Mouse (Mus musculus) lung, postnatal 0 days (tissue): ENCODE measurements around the gene Ass1. TPM values are rescaled to one million over a fixed set of nuclear protein-coding genes. Genes with fewer than 3 reads are reported as not detected.
A peak's percentile ranks its signal among the peaks of the same experiment; 100 is the strongest.

Experiments used
- ATAC-seq: fragments of 200-750 bp; cut with Nextera tagmentation; 2 replicates; pipeline ENCODE4 v1.8.0; 2017; ENCODE audit warnings: moderate library complexity
- DNase-seq: peaks from one replicate; pipeline ENCODE4 v3.0.0-alpha.2; 2016; ENCODE audit warnings: low spot score
- H3K27ac ChIP-seq: fragments of 300-500 bp; sonication (generic); 2 replicates; pipeline ENCODE4 v1.5.1; 2014; ENCODE audit warnings: antibody characterized with exemption, mild to moderate bottlenecking, low read length, mixed read lengths
- H3K27me3 ChIP-seq: fragments of 300-500 bp; sonication (generic); replicated peaks from 2 replicates; pipeline ENCODE4 v1.6.1; 2014; ENCODE audit warnings: low read length, mixed read lengths; ENCODE audit not compliant: insufficient read depth
- H3K36me3 ChIP-seq: fragments of 300-500 bp; sonication (generic); 2 replicates; pipeline ENCODE4 v1.6.1; 2014; ENCODE audit warnings: low read length, mixed read lengths; ENCODE audit not compliant: insufficient read depth
- H3K4me1 ChIP-seq: fragments of 300-500 bp; sonication (generic); 2 replicates; pipeline ENCODE4 v1.6.1; 2014; ENCODE audit warnings: antibody characterized with exemption, low read depth, low read length, mixed read lengths; ENCODE audit not compliant: insufficient read depth
- H3K4me2 ChIP-seq: fragments of 300-500 bp; sonication (generic); replicated peaks from 2 replicates; pipeline ENCODE4 v1.6.1; 2014; ENCODE audit warnings: low read depth, mild to moderate bottlenecking, low read length, moderate library complexity, mixed read lengths
- H3K4me3 ChIP-seq: fragments of 300-500 bp; sonication (generic); 2 replicates; pipeline ENCODE4 v1.5.1; 2014; ENCODE audit warnings: low read depth, low read length
- H3K9ac ChIP-seq: fragments of 300-500 bp; sonication (generic); replicated peaks from 2 replicates; pipeline ENCODE4 v1.6.1; 2014; ENCODE audit warnings: low read depth, mild to moderate bottlenecking
- H3K9me3 ChIP-seq: fragments of 300-500 bp; sonication (generic); 2 replicates; pipeline ENCODE4 v1.6.1; 2016; ENCODE audit warnings: low read length, mixed read lengths
- CTCF ChIP-seq: IDR thresholded peaks from 2 replicates; pipeline ENCODE4 v1.5.1; 2016; ENCODE audit warnings: antibody characterized with exemption, mild to moderate bottlenecking
- EP300 ChIP-seq: IDR thresholded peaks from 2 replicates; pipeline ENCODE4 v1.6.1; 2016; ENCODE audit warnings: antibody characterized with exemption, mild to moderate bottlenecking, control low read depth
- WGBS: fragments of 180-500 bp; shearing (Covaris S2); extraction: QIAGEN DNeasy Blood & Tissue Kit; methylation state at CpG from one replicate; pipeline ENCODE4 v1.1.7; 2014; 5-methylcytosine and 5-hydroxymethylcytosine counted together
- polyA plus RNA-seq: library from polyadenylated mRNA; unstranded; fragments of >200 nt; fragmentation: Nextera tagmentation; extraction: Ambion mirVana; gene quantifications from 2 replicates; pipeline ENCODE4 v1.2.1, GENCODE M21; 2015

Ass1 gene
- polyA plus RNA-seq, 1 experiment from 2014 or later: 27.0 TPM

DNA sequence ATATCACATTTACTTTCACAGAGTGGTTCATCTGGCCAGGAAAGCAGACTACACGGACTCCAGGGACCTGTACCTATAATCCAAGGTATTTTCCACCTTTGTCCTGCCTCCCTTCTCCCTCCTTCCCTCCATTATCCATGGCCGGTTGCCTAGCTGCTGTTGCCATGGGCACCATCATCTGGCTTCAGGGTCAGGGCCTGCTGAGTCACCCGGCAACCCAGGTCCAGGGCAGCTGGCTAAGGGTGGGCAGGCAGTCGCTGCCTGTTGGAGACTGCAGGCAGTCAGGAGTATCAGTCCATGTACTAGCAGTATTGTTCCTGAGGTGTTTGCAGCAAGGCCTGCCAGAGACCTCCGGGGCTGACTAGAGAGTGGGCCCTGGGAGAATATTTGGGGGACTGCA, 4.7 kb downstream of the Ass1 start:
- no peak for ATAC-seq
- 46% methylated on average over 5 of the region's 5 CpGs for WGBS

DNA sequence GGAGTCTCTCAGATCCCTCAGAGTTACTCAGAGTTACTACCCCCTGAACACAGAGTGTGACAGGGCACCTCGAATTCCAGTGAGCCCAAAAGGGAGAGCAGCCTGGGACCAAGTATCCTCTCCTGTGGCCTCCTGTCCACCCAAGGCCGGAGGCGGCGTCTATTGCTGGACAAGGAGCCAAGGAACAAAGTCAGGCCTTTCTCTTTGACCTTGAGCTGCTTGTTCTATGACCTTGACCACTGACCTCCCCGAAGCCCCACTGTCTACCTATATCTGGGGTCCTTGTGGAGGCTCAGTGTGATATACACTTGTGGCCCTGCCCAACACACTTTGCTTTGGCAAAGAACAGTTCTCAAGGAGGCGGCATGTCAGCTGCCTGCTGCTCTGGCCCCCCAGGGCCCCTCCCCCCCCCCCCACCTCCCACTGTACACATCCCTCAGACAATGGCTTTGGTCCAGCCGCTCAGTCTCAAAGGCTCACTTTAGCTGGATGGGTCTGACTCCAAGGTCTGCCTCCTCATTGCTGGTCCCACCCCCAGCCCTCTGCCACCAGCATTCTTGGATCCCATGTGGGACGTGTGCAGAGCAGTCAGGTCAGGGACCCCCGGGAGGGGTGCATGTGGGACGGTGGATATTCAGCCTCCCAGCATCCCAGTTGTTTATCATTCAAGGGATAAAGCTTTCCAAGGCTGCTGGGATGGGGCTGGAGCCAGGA, 6.3 kb downstream of the Ass1 start:
- H3K4me3 ChIP-seq: no peak overlapping the region
- no peaks in the 10 kb centered on the region for H3K4me1 ChIP-seq
- no peak overlapping the region for H3K27ac ChIP-seq
- H3K36me3 ChIP-seq: 0 out of 2 replicates have a peak, but pooled peaks cover 4% of the 10 kb centered on the region
- no peak for DNase-seq
- TF ChIP-seq EP300: no peak
- no peak for TF ChIP-seq CTCF
- H3K9me3 ChIP-seq: no peaks in the 10 kb centered on the region
- no peaks in the 10 kb centered on the region for H3K27me3 ChIP-seq
- H3K4me2 ChIP-seq: no peak overlapping the region
- 65% methylated on average over 10 of the region's 10 CpGs for WGBS
- no peak overlapping the region for H3K9ac ChIP-seq
- no peak for ATAC-seq

More for the DNA sequence above, 4.7 kb downstream of the Ass1 start:
- Histone ChIP-seq H3K4me1 (no peaks in the 10 kb centered on the region; the same call in 1 of the 2 replicates), H3K27ac (no peak overlapping the region), H3K4me2 (no peak overlapping the region), H3K4me3 (no peak overlapping the region), H3K9ac (no peak overlapping the region), H3K36me3 (0 out of 2 replicates have a peak, but pooled peaks cover 4% of the 10 kb centered on the region), H3K9me3 (no peaks in the 10 kb centered on the region), H3K27me3 (no peaks in the 10 kb centered on the region)
- TF ChIP-seq CTCF: no peak
- TF ChIP-seq EP300: no peak
- DNase-seq: no peak

DNA sequence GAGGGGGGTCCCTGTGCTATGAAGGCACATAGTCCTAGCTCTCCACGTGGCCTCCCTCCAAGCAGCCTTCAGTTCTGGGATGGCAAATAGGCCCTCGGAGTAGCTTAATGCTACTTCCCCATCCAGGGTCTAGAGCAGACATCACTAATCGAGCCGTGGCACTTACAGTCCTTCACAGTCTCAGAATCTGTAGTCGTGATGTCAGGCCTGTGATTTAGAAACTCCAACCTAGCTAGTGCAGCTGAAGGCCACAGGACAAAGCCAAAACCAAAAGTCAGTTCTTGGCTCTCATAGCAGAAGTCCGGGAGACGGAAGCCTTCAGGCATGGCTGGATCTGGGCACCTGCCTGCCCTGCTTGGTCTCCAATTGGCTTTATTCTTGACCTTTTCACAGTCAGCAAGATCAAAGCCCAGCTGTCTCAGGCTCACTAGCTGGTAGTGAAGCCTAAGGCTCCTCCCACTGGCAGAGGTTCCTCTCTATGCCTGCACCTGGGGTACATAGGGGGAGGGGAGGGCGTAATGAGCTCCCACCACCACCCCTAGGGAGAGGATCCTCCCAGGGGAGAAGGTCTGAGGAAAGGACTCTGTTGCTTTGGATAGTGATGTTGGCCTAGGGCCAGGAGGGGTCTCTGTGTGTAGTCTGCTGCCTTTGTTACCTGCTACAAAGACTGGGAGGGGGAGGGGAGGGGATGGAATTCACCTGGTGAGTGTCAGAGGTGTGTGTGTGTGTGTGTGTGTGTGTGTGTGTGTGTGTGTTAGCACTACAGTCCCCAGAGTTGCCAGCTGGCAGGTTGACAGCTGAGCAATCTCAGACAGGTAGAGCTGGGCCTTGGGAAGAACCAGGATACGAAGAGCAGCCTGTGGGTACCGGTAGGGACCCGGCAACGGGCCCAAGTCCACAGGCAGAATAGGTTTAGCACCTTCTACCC, 7.5 kb downstream of the Ass1 start:
- Histone ChIP-seq H3K27ac (no peak overlapping the region), H3K36me3 (0 out of 2 replicates have a peak, but pooled peaks cover 4% of the 10 kb centered on the region), H3K9ac (no peak overlapping the region), H3K9me3 (no peaks in the 10 kb centered on the region), H3K27me3 (no peaks in the 10 kb centered on the region), H3K4me1 (no peaks in the 10 kb centered on the region), H3K4me3 (no peak overlapping the region), H3K4me2 (no peak overlapping the region)
- TF ChIP-seq CTCF (no peak), EP300 (no peak)
- 76% methylated on average over 12 of the region's 12 CpGs for WGBS
- ATAC-seq (no peak), DNase-seq (no peak)

DNA sequence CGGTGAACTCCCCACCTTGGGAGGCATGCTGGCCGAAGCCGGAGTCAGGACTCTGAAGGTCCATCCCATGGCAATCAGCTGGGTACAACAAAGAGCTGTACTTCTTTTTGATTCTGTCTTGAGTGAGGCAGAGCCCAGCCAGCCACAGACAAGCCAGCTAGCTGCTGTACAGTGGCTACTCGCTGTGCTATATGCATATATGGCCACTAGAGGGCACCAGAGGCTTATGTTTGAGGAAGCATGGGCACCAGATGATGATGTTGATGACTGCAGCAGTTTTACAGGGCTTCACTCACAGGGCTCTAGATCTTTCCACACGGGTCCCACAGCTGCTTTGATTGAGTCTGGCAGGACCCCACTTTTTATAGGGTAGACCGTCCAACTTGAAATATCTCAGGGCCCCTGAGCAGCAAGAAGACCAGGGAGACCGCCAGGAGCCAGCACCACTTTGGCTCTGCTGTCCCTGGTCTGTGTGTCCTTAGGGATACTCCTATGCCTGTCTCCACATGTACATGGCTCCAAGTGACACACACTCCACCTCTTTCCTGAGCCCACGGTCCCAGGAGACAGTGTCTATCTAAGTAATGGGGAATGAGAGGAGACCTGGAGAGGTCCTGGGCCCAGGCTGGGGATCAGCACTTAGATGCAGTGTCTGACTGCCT, 13.0 kb downstream of the Ass1 start:
- no peak for TF ChIP-seq EP300
- peak; percentile 98 for TF ChIP-seq CTCF
- peak; percentile 82 for ATAC-seq
- Histone ChIP-seq H3K27ac (no peak overlapping the region), H3K4me2 (no peak overlapping the region), H3K36me3 (no peaks in the 10 kb centered on the region), H3K9me3 (no peaks in the 10 kb centered on the region), H3K9ac (no peak overlapping the region), H3K4me1 (no peaks in the 10 kb centered on the region), H3K4me3 (no peak overlapping the region), H3K27me3 (no peaks in the 10 kb centered on the region)
- 31% methylated on average over 8 of the region's 8 CpGs for WGBS
- DNase-seq: peak; percentile 92

DNA sequence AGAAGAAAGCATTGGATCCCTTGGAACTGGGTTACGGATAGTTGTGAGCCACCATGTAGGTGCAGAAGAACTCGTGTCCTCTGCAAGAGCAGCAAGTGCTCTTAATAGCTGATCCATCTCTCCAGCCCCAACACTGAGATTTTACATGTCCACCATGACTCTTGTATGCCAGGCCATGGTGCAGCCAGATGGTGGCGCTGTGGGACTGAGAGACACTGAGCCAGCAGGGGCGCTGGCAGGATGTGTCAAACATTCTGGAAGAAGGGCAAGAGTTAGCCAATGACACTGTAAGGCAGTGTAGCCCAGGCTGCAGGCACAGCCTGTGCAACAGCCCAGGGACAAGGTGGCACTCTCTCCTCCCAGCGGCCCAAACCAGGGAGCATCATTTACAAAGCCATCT, 14.2 kb downstream of the Ass1 start:
- DNase-seq: peak; percentile 70
- no peak overlapping the region for H3K27ac ChIP-seq
- TF ChIP-seq EP300: no peak
- peak; percentile 95 for TF ChIP-seq CTCF
- no peak overlapping the region for H3K4me2 ChIP-seq
- H3K9me3 ChIP-seq: no peaks in the 10 kb centered on the region
- ATAC-seq: 0 out of 2 replicates have a peak, but pooled peaks have one; percentile 16
- no peak overlapping the region for H3K9ac ChIP-seq
- H3K4me3 ChIP-seq: no peak overlapping the region
- H3K36me3 ChIP-seq: no peaks in the 10 kb centered on the region
- no peaks in the 10 kb centered on the region for H3K4me1 ChIP-seq
- no peaks in the 10 kb centered on the region for H3K27me3 ChIP-seq
- WGBS: 31% methylated on average over 5 of the region's 5 CpGs

DNA sequence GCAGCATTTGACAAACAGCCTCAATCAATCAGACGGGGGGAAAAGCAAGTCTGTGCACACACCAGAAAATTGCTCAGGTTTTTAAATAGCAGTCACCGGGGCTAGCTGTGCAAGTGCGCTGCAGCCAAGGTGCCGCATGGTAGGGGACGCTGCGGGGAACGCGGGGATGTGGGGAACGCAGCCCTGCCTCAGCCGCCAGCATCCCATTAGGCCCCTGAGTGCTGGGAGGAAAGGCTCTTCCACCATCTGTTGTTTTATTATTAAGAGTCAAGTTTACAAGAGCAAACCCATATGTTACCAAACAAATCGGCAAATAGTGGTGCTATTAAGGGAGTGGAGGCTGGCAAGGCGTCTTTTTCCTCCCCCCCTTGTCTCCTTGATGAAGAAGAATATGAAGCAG, 19.2 kb downstream of the Ass1 start:
- Histone ChIP-seq H3K9ac (no peak overlapping the region), H3K4me2 (no peak overlapping the region), H3K9me3 (no peaks in the 10 kb centered on the region), H3K4me3 (no peak overlapping the region), H3K27ac (no peak overlapping the region), H3K36me3 (no peaks in the 10 kb centered on the region), H3K27me3 (no peaks in the 10 kb centered on the region), H3K4me1 (no peaks in the 10 kb centered on the region)
- no peak for TF ChIP-seq CTCF
- no peak for TF ChIP-seq EP300
- whole genome bisulfite sequencing: 58% methylated on average over 12 of the region's 12 CpGs
- ATAC-seq (no peak), DNase-seq (no peak)
